Mouse (Mus musculus) erythroblast, embryonic 14.5 days (primary cell): Measurements from ENCODE around the gene Egfem1.

Experiments used
- GATA1 ChIP-seq: IDR thresholded peaks from 2 replicates; pipeline ENCODE4 v1.6.1; 2012; ENCODE audit warnings: low read length, inconsistent platforms, mixed read lengths
- TAL1 ChIP-seq: IDR thresholded peaks from 3 replicates; pipeline ENCODE4 v1.6.1; 2012; ENCODE audit warnings: low read length, inconsistent platforms, mixed read lengths

DNA sequence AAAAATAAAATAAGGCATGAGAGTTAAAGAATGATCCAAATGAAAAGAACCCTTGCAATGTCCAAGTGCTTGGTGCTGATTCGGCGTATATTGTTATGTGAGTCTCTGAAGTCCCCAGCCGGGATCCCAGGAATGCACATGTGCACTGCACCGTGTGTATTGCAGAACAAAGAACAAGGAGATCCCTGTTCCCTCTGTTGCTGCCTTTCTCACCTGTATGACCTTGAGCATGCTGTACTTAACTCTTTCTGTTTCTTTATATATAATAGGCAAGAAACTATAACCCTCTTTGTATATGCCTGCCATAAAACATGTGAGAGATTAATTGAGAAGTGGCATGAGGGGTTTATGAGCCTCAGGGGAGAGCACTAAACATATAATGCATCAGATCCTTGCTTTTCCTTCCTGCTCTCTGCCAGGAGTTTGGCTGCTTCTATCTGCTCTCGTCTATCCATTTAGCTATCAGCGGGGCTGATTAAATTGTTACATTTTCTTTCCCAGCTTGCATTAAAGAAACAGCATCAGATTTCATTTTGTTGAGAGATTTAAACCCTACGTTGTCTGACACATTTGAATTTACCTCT is 101.9 kb downstream of the Egfem1 start:
- TF ChIP-seq GATA1 (no peak), TAL1 (no peak)
